Mouse (Mus musculus): ENCODE results near the gene Mettl14. TPM values are rescaled to one million over a fixed set of nuclear protein-coding genes. Genes with fewer than 3 reads are reported as not detected.

Gene Mettl14
- polyA plus RNA-seq, 1 experiment from 2014 or later: 38.1 TPM

DNA sequence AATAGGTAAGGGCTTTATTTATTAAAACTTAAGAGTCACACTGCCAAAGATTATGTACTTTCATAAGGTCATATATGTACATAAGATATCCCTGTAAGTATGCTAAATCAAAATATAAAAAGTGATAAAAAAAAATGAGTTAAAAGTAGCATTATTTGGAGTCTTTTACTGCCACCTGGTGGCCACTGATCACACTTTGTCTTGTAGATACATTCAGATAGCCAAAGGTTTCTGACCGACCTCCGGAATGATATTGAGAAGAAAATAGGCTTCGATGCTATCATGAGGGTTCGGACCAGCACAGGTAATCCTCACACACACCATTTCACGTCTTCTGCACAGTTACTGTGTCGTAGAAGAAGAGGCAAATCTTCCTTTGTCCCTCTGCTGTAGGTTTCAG, 32.7 kb downstream of the Mettl14 start:
- no peak overlapping the region for H3K27ac ChIP-seq
- WGBS: 70% methylated on average over 6 of the region's 6 CpGs
- no peaks in the 10 kb centered on the region for H3K4me1 ChIP-seq
- no peaks in the 10 kb centered on the region for H3K36me3 ChIP-seq (replicated peaks)
- H3K9me3 ChIP-seq: no peaks in the 10 kb centered on the region
- H3K4me2 ChIP-seq: no peak overlapping the region
- H3K27me3 ChIP-seq: no peaks in the 10 kb centered on the region
- 0 out of 2 replicates have a peak, but pooled peaks have one; percentile 9 for ATAC-seq (ENCODE audit: low FRiP score)
- H3K9ac ChIP-seq: no peak overlapping the region
- no peak overlapping the region for H3K4me3 ChIP-seq (replicated peaks)

DNA sequence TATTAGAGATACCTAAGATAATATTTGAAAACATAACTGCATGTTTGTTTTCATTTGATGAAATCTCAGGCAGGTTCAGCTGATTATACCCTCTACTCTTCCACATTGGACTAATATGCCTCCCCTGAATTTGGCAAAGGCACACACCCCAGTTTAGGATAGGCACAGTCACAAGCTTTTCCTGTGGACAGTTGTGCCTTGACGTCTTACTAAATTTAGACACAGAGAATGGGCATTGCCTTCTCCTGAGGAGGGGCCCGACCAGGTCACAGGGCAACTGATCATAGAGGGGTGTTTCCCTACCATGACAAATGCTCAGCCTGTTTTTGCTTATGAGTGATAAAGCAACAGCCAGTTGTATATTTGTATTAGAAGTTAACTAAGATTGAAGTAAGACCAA, 34.4 kb downstream of the Mettl14 start:
- Histone ChIP-seq H3K27me3 (no peaks in the 10 kb centered on the region), H3K4me1 (no peaks in the 10 kb centered on the region), H3K4me2 (no peak overlapping the region), H3K27ac (no peak overlapping the region), H3K36me3 (replicated peaks) (no peaks in the 10 kb centered on the region), H3K9ac (no peak overlapping the region), H3K4me3 (replicated peaks) (no peak overlapping the region), H3K9me3 (no peaks in the 10 kb centered on the region)
- ATAC-seq (ENCODE audit: low FRiP score): no peak
- 78% methylated on average over 2 of the region's 2 CpGs for WGBS

DNA sequence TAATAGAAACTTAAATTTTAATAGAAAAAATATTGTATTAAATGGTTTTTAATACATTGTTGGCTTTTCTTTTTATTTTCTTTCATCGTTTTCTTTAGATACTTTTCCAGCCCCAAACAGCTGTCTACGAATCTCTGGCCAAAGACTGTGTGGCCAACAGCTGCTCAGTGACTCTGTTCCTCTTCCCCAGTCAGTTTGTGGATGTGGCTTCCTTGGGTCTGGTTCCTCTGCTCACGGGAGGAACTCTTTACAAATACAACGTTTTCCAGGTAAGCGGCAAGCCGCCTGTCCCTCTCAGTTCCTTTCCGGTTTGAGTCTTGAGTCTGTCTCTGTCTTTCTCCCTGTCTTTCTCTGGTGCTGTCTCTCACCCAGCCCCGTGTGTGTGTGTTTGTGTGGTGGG, 35.3 kb downstream of the Mettl14 start:
- Histone ChIP-seq H3K4me1 (no peaks in the 10 kb centered on the region), H3K9me3 (no peaks in the 10 kb centered on the region), H3K27ac (no peak overlapping the region), H3K4me2 (no peak overlapping the region), H3K27me3 (no peaks in the 10 kb centered on the region), H3K36me3 (replicated peaks) (no peaks in the 10 kb centered on the region), H3K9ac (no peak overlapping the region), H3K4me3 (replicated peaks) (no peak overlapping the region)
- no peak for ATAC-seq (ENCODE audit: low FRiP score)
- 88% methylated on average over 8 of the region's 8 CpGs for WGBS

DNA sequence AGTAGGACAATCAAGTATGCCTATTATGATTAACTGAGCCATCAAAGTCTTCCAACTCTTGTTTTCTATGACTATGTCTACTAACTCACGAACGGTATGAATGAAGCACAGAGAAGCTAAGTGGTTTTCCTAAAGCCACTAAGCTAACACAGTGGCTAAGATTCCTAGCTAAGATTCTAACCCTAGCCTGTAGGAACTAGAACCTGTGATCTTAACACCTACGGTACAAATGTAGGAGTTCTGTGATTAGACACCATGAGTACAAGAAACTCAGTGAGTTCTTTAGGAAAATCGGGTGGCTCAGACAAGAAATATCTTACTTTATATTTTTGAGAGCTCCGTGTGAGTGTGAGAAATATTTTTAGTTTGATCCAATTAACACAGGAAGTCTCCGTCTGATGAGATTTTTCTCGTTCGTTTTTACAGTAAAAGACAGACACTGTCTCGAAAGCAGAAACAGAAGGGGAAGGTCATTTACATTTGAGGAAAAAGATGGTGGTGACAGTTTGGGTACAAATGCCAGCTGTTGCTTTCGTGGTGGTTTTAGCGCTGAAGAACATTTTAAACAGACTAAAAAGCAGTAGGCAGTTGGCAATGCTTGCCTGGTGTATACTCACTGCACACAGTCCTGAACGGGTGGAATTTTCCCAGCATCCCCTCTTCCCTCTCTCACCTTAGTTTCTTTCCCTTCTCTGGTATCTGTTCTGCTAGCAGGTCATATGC, 37.7 kb downstream of the Mettl14 start:
- ATAC-seq (ENCODE audit: low FRiP score): no peak
- H3K27me3 ChIP-seq: no peaks in the 10 kb centered on the region
- no peak overlapping the region for H3K4me3 ChIP-seq (replicated peaks)
- H3K4me2 ChIP-seq: no peak overlapping the region
- WGBS: 90% methylated on average over 12 of the region's 12 CpGs
- no peak overlapping the region for H3K27ac ChIP-seq
- no peaks in the 10 kb centered on the region for H3K4me1 ChIP-seq
- H3K9me3 ChIP-seq: no peaks in the 10 kb centered on the region
- no peaks in the 10 kb centered on the region for H3K36me3 ChIP-seq (replicated peaks)
- no peak overlapping the region for H3K9ac ChIP-seq

DNA sequence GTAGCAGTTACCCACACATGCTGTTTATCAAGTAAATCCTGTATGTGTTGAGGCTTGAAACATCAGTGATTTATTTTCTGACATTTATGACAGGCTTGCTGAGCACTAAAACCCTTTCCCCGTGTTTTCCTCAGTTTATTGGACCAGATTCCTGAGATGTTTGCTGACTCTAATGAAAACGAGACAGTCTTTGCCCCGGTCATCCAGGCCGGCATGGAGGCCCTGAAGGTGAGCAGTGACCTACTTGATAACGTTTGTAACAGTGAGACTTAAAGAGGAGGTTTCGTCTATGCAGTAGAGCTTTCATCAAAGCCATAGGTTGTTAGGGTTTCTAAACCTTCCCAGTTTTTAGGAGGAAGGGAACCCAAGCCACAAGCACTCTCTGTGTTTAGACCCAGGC, 42.2 kb downstream of the Mettl14 start:
- Histone ChIP-seq H3K36me3 (replicated peaks) (no peaks in the 10 kb centered on the region), H3K9me3 (no peaks in the 10 kb centered on the region), H3K4me2 (no peak overlapping the region), H3K4me3 (replicated peaks) (no peak overlapping the region), H3K27ac (no peak overlapping the region), H3K27me3 (no peaks in the 10 kb centered on the region), H3K4me1 (no peaks in the 10 kb centered on the region), H3K9ac (no peak overlapping the region)
- ATAC-seq (ENCODE audit: low FRiP score): no peak
- WGBS: 86% methylated on average over 6 of the region's 6 CpGs

DNA sequence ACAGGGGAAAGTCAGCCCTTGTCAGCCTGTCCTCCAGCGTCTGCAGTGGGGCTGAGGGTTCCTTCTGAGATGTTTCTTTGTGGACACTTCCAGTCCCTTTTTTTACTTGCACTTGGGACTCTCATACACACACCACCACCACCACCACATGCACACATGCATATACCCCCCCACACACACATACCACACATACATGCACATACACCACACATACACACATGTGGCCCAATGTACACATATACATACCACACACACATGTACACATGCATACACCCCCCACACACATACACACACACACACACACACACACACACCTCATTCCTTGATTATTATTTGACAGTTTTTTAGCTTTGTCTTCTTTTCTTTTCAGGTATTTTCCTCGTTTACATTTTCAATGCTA, 44.9 kb downstream of the Mettl14 start:
- Histone ChIP-seq H3K4me2 (no peak overlapping the region), H3K27me3 (no peaks in the 10 kb centered on the region), H3K9me3 (no peaks in the 10 kb centered on the region), H3K4me3 (replicated peaks) (no peak overlapping the region), H3K9ac (no peak overlapping the region), H3K4me1 (no peaks in the 10 kb centered on the region), H3K27ac (no peak overlapping the region), H3K36me3 (replicated peaks) (no peaks in the 10 kb centered on the region)
- 80% methylated on average over 2 of the region's 2 CpGs for WGBS
- ATAC-seq (ENCODE audit: low FRiP score): no peak

DNA sequence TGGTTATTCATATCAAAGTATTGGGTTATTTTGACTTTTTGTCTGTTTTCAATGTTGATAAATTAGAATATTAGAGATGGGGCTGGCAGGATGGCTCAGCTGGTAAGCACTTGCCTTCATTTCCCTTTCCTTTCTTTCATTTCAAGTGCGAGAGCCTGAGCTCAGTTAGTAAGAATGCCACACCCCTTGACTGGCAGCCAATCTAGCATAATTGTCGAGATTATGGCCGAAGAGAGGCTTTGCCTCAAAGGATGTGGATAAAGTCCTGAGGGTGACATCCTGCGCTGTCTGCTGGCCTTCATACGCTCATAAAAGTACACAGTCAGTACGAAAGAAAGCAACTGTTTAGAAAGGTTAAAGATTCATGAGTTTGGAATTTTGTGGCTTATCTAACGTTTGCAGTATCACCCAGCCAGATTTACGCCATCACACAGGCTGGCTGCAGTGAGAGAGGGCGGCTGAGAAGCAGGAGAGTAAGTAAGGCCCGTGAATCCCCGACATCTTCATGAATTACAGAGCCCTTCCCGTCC, 47.2 kb downstream of the Mettl14 start:
- H3K27me3 ChIP-seq: no peaks in the 10 kb centered on the region
- H3K9ac ChIP-seq: no peak overlapping the region
- WGBS: 77% methylated on average over 12 of the region's 12 CpGs
- ATAC-seq (ENCODE audit: low FRiP score): no peak
- no peaks in the 10 kb centered on the region for H3K4me1 ChIP-seq
- H3K4me2 ChIP-seq: no peak overlapping the region
- no peaks in the 10 kb centered on the region for H3K9me3 ChIP-seq
- no peaks in the 10 kb centered on the region for H3K36me3 ChIP-seq (replicated peaks)
- no peak overlapping the region for H3K4me3 ChIP-seq (replicated peaks)
- no peak overlapping the region for H3K27ac ChIP-seq

DNA sequence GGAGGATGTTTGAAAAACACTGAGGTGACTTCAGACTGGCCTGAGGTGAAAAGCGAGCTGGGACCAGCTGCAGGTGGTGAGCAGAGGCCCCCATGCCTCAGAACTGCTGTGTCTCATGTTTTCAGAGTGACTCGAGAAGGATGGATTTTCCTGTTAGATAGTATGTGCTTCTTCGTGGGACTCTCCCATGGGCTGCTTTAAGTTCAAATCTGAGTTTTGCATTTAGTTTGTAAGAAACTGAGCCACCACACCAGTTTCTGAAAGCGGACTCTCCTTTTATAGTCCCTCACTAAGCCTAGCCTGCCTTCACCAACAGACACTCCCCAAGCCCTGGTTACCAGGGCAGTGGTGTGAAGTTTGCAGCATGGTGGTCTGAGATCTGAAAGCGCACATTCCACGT, 48.1 kb downstream of the Mettl14 start:
- no peak overlapping the region for H3K27ac ChIP-seq
- no peak overlapping the region for H3K4me3 ChIP-seq (replicated peaks)
- ATAC-seq (ENCODE audit: low FRiP score): no peak
- no peak overlapping the region for H3K4me2 ChIP-seq
- no peaks in the 10 kb centered on the region for H3K36me3 ChIP-seq (replicated peaks)
- 68% methylated on average over 6 of the region's 6 CpGs for WGBS
- H3K9ac ChIP-seq: no peak overlapping the region
- H3K9me3 ChIP-seq: no peaks in the 10 kb centered on the region
- no peaks in the 10 kb centered on the region for H3K4me1 ChIP-seq
- no peaks in the 10 kb centered on the region for H3K27me3 ChIP-seq

DNA sequence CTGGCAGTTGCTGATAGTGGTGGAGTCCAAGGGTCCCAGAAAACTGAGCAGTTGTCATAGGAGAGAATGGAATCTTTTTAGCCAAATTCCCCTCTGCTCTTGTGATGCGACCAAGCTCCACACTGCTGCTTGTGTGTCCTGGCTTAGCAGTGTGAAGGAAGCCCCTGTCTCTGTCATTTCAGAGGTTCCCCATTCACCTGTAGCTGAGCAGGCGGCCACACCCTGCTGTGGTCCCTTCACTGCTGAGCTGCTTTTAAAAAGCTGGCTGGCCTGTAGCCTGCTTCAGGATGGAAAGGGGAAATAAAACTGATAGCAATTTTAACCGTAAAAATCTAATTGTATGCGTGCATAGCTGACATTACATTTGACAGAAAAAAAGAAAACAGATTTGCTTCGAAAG, 49.0 kb downstream of the Mettl14 start:
- Histone ChIP-seq H3K27me3 (no peaks in the 10 kb centered on the region), H3K27ac (no peak overlapping the region), H3K4me3 (replicated peaks) (no peak overlapping the region), H3K36me3 (replicated peaks) (no peaks in the 10 kb centered on the region), H3K9ac (no peak overlapping the region), H3K4me2 (no peak overlapping the region), H3K9me3 (no peaks in the 10 kb centered on the region), H3K4me1 (no peaks in the 10 kb centered on the region)
- ATAC-seq (ENCODE audit: low FRiP score): no peak
- 79% methylated on average over 5 of the region's 5 CpGs for WGBS

DNA sequence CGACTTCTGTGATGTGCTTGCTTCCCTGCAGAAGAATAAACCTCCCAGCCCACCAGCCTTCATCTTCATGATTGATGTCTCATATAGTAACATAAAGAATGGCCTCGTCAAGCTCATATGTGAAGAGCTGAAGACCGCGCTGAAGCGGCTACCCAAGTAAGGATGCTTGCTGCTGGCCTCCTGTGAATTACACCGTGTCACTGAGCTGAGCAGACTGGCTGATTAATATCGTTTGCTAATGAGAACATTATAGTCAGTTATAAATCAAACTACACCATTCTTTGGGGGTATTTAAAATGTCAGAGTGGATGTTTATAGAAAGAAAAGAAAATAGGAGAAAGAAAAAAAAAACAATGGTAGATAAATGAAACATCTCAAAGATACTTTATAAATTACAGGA, 49.5 kb downstream of the Mettl14 start:
- no peak overlapping the region for H3K4me2 ChIP-seq
- no peak for ATAC-seq (ENCODE audit: low FRiP score)
- H3K9ac ChIP-seq: no peak overlapping the region
- H3K4me1 ChIP-seq: no peaks in the 10 kb centered on the region
- WGBS: 79% methylated on average over 7 of the region's 7 CpGs
- H3K27ac ChIP-seq: no peak overlapping the region
- H3K36me3 ChIP-seq (replicated peaks): no peaks in the 10 kb centered on the region
- no peaks in the 10 kb centered on the region for H3K9me3 ChIP-seq
- H3K27me3 ChIP-seq: no peaks in the 10 kb centered on the region
- H3K4me3 ChIP-seq (replicated peaks): no peak overlapping the region

DNA sequence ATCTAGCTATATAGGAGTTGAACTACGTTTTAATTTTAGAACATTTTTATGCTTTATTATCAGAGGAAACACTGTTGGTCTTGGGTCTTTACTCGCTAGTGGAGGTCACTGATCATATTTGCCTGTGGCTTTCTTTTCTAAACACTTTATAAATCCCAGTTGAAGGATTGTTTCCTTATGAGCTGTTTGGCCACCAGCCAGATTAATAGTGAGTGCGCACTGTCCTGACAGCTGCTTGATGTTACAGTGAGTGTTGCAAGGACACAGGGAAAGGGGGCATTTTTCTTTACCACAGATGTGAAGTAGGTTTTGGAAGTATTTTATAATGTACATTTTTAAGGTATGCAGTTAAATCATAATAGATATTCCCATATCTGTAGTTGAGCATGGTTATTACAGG, 50.4 kb downstream of the Mettl14 start:
- no peak overlapping the region for H3K4me3 ChIP-seq (replicated peaks)
- no peak overlapping the region for H3K9ac ChIP-seq
- no peak overlapping the region for H3K27ac ChIP-seq
- H3K4me2 ChIP-seq: no peak overlapping the region
- H3K9me3 ChIP-seq: no peaks in the 10 kb centered on the region
- H3K27me3 ChIP-seq: no peaks in the 10 kb centered on the region
- H3K4me1 ChIP-seq: no peaks in the 10 kb centered on the region
- H3K36me3 ChIP-seq (replicated peaks): no peaks in the 10 kb centered on the region
- 82% methylated on average over 3 of the region's 3 CpGs for WGBS
- no peak for ATAC-seq (ENCODE audit: low FRiP score)

DNA sequence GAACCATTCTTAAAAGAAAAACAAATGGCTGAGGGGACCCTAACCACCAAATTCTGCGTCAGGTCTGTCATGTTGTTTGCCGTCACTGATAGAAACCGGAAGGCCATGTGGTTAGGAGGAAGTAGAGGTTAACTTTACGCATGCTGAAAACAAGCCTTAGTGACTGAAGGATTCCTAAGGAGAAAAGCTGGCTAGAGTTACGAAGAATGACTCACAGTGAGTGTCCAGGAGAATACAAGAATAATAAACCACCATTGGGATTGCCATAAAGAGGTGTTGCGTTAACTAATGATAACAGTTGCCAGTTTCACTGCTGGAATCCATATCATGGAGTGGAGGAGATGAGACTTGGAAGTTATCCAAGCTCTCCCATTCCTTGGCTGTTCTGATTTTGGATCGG, 51.0 kb downstream of the Mettl14 start:
- ATAC-seq (ENCODE audit: low FRiP score): no peak
- no peak overlapping the region for H3K27ac ChIP-seq
- no peak overlapping the region for H3K4me2 ChIP-seq
- H3K9me3 ChIP-seq: no peaks in the 10 kb centered on the region
- H3K4me1 ChIP-seq: no peaks in the 10 kb centered on the region
- no peak overlapping the region for H3K4me3 ChIP-seq (replicated peaks)
- H3K9ac ChIP-seq: no peak overlapping the region
- no peaks in the 10 kb centered on the region for H3K27me3 ChIP-seq
- WGBS: 83% methylated on average over 7 of the region's 7 CpGs
- no peaks in the 10 kb centered on the region for H3K36me3 ChIP-seq (replicated peaks)

DNA sequence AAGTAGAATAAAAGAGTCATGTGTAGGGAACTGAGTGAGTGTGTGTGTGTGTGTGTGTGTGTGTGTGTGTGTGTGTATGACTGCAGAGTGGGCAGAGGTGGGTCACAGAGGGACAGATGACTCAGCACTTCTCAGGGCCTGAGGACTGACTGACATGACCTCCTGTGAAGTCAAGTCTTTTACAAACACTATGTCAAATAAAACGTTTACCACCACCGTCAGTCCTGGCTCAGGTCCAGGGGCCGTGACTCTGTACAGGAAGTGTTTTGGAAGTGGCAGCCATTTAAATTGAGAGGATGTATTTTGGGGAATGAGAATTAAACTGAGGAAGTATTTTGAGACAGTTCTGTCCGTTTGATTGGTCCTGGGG, 52.9 kb downstream of the Mettl14 start:
- no peaks in the 10 kb centered on the region for H3K27me3 ChIP-seq
- no peak overlapping the region for H3K9ac ChIP-seq
- H3K4me3 ChIP-seq (replicated peaks): no peak overlapping the region
- H3K9me3 ChIP-seq: no peaks in the 10 kb centered on the region
- 77% methylated on average over 4 of the region's 4 CpGs for WGBS
- H3K36me3 ChIP-seq (replicated peaks): no peaks in the 10 kb centered on the region
- H3K4me1 ChIP-seq: no peaks in the 10 kb centered on the region
- no peak overlapping the region for H3K27ac ChIP-seq
- ATAC-seq (ENCODE audit: low FRiP score): no peak
- no peak overlapping the region for H3K4me2 ChIP-seq

All from forebrain, embryonic 12.5 days (tissue).